Mouse (Mus musculus) kidney, adult 18-20 months (tissue): ENCODE data around the gene Olfr393.

Experiments
- DNase-seq: peaks from one replicate; pipeline ENCODE4 v3.0.0; 2021

Olfr393 gene

GRCm38 (mm10) chr11:73851354-73851753 lies at the start of gene Olfr393:
TSS of gene Olfr393 (minus strand) at chr11:73851454.
- no peak for DNase-seq

GRCm38 (mm10) chr11:73890671-73891070 lies 39.4 kb upstream of the Olfr393 start, which contains the start of gene Olfr394:
TSS of gene Olfr394 (minus strand) at chr11:73890771.
- no peak for DNase-seq

GRCm38 (mm10) chr11:73816949-73817348 lies 34.3 kb downstream of the Olfr393 start, which contains the start of gene Olfr392:
TSS of gene Olfr392 (minus strand) at chr11:73817049.
- no peak for DNase-seq

- DNase-seq, result no peak
Measured at GRCm38 (mm10) chr11:73802952-73803351, 48.3 kb downstream of the Olfr393 start, which contains the start of gene Olfr391-ps. TSS of gene Olfr391-ps (minus strand) at chr11:73803052.
